Mouse (Mus musculus): ENCODE data around the gene Tspyl1. TPM values are rescaled to one million over a fixed set of nuclear protein-coding genes. Genes with fewer than 3 reads are reported as not detected.

Tspyl1 gene
- polyA plus RNA-seq (2015; fragmentation: Illumina TruSeq; extraction: RNeasy Lipid Tissue Mini Kit (QIAGEN cat#74804); ENCODE audit: insufficient read depth, low replicate concordance) = 61.2 TPM

DNA sequence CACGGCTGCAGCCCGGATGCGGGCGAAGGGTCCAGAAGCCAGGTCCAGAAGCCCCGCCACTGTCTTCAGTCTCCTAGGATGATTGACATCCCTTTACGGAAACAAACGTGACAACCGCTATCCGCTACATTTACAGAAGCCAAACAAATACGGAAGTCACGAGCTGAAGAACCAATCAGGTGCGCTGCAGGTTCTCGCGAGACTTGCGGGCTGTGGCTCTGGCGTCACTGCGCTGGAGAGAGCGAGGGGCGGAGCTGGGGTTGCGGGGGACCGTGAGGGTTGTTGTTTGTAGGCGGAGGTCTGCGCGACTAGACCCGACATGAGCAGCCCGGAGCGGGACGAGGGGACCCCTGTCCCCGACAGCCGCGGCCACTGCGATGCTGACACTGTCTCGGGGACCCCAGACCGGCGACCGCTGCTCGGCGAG is at the start of gene Tspyl1:
Gene Tspyl1, plus strand, starts transcription at position 229 of the 427 bp plus-strand sequence.

DNA sequence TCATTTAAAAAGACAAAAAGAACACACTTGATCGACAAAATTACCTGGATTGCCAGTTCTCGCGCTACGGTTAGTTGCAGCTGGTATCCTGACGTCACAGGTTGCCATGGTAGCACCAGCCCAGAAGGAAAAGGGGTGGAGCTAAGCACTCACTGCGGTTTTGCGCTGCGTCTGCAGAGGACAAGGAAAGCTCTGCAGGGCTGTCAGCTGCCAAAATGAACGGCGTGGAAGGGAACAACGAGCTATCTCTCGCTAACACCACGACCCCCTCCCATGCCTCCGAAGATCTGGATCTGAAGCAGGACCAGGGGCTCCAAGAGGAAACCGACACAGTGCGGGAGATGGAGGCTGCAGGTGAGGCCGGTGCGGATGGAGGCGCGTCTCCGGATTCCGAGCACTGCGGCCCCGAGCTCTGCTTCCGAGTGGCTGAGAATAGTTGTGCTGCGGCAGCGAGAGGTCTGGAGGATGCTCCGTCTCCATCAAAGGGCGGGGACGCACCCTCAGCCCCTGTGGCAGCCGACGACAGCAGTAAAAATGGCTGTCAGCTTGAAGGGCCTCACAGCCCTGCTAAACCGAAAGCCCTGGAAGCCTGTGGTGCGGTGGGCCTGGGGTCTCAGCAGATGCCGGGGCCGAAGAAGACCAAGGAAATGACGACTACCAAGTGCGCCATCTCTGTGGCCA is 15.4 kb downstream of the Tspyl1 start, which contains the start of gene Tspyl4:
Gene Tspyl4, plus strand, starts transcription at position 144 of the 681 bp plus-strand sequence.

Other genes with a start within 250 kb of the Tspyl1 start
- gene Trappc3l, start 244.6 kb upstream of the Tspyl1 start, polyA plus RNA-seq (2015; fragmentation: Illumina TruSeq; extraction: RNeasy Lipid Tissue Mini Kit (QIAGEN cat#74804); ENCODE audit: insufficient read depth, low replicate concordance) = not detected
- gene Calhm4, start 237.9 kb upstream of the Tspyl1 start, polyA plus RNA-seq (2015; fragmentation: Illumina TruSeq; extraction: RNeasy Lipid Tissue Mini Kit (QIAGEN cat#74804); ENCODE audit: insufficient read depth, low replicate concordance) = not detected
- gene Calhm5, start 185.7 kb upstream of the Tspyl1 start, polyA plus RNA-seq (2015; fragmentation: Illumina TruSeq; extraction: RNeasy Lipid Tissue Mini Kit (QIAGEN cat#74804); ENCODE audit: insufficient read depth, low replicate concordance) = 2.2 TPM
- gene Calhm6, start 154.2 kb upstream of the Tspyl1 start, polyA plus RNA-seq (2015; fragmentation: Illumina TruSeq; extraction: RNeasy Lipid Tissue Mini Kit (QIAGEN cat#74804); ENCODE audit: insufficient read depth, low replicate concordance) = 34.7 TPM
- 32.5 TPM for gene Dse, start 74.5 kb upstream of the Tspyl1 start, polyA plus RNA-seq (2015; fragmentation: Illumina TruSeq; extraction: RNeasy Lipid Tissue Mini Kit (QIAGEN cat#74804); ENCODE audit: insufficient read depth, low replicate concordance)
- 20.3 TPM for gene Tspyl4, start 15.3 kb downstream of the Tspyl1 start, polyA plus RNA-seq (2015; fragmentation: Illumina TruSeq; extraction: RNeasy Lipid Tissue Mini Kit (QIAGEN cat#74804); ENCODE audit: insufficient read depth, low replicate concordance)
- not detected for gene Col10a1, start 107.8 kb downstream of the Tspyl1 start, polyA plus RNA-seq (2015; fragmentation: Illumina TruSeq; extraction: RNeasy Lipid Tissue Mini Kit (QIAGEN cat#74804); ENCODE audit: insufficient read depth, low replicate concordance)
- gene Nt5dc1, start 136.4 kb downstream of the Tspyl1 start, polyA plus RNA-seq (2015; fragmentation: Illumina TruSeq; extraction: RNeasy Lipid Tissue Mini Kit (QIAGEN cat#74804); ENCODE audit: insufficient read depth, low replicate concordance) = 35.1 TPM
- 1.4 TPM for gene Frk, start 201.2 kb downstream of the Tspyl1 start, polyA plus RNA-seq (2015; fragmentation: Illumina TruSeq; extraction: RNeasy Lipid Tissue Mini Kit (QIAGEN cat#74804); ENCODE audit: insufficient read depth, low replicate concordance)